Mouse (Mus musculus): ENCODE measurements around the gene Gm10964. TPM values are rescaled to one million over a fixed set of nuclear protein-coding genes. Genes with fewer than 3 reads are reported as not detected.
"Not testable (repeated sequence)": the region's sequence is repeated elsewhere in the genome, so short reads cannot be mapped to it uniquely, and the experiment has no call there.

Gene Gm10964
- total RNA-seq, 2 experiments from 2014 or later, result not detected

DNA sequence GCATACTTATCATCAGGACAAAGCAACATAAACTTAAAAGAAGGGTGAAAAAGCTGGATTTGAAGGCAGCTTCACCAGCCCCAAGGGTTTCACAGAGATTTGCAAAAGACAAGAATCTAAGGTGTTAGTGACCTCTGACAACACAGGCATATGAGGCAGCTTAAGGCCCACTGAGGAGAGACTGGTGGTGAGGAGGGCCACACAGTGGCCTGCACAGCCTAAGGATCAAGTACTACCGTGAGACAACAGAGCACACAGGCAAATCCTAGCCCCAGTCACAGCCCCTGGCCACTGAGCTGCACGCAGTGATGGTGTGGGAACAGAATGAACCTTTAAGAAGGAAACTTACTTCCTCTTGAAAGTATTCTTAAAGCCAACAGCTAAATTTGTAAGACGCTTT is 34.3 kb downstream of the Gm10964 start:
- intact Hi-C loops (cut with DNase I), result no loop called here
- DNase-seq, result no peak

DNA sequence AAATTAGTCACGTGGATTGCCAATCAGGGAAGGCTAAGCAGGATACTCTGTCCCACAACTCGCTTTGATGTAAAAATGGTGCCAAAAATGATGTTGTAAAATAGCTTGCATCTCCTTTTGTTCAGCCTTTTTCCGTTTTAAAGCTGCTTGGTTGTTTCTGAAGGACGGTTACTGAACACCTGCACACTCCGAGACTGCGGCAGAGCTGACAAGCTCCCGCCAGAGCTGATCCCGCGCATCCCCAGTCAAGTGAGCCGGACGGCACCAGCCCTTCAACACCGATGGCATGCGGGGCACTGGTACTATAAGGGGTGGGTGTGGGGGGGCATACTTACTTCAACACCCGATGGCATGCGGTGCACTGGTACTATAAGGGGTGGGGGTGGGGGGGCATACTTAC is 34.8 kb downstream of the Gm10964 start:
- no peak for DNase-seq
- intact Hi-C loops (cut with DNase I), result no loop called here

DNA sequence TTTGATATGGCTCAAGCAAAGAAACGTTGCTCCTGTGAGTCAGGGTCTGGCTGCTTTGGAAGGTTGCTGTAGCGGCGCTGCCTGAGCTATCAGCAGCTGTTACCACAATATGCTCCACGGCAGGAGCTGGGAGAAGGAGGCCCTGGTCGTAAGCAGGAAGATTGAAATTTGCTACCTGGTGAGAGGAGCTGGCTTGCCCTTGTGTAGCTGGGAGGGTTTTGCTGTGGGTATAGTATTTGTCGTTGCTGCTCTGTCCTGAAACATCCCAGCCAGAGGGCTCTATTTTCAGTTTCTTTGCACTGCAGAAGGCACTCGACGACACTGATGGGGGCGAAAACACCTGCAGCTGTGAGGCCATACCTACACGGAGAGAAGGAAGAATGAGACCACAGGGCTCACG is 38.8 kb downstream of the Gm10964 start:
- DNase-seq, result no peak
- intact Hi-C loops (cut with DNase I), result no loop called here

DNA sequence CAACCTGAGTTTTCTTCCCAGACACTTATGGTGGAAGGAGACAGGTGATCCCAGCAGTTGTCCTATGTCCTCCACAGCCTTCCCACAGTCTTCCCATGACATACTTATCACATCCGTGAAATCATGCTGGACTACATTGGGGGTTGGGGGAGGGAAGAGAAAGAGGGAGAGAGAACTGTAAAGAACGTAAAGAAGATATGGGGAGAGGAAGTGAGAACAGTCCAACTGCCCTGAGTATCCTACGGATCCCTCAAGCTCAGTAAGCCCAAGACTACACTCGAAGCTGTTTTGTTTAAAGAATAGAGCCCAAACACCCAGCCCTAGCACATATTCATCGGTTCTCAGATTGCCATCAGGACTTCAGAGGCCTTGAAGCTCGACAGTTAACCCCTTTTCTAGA is 39.5 kb downstream of the Gm10964 start:
- no peak for DNase-seq
- intact Hi-C loops (cut with DNase I), result no loop called here

DNA sequence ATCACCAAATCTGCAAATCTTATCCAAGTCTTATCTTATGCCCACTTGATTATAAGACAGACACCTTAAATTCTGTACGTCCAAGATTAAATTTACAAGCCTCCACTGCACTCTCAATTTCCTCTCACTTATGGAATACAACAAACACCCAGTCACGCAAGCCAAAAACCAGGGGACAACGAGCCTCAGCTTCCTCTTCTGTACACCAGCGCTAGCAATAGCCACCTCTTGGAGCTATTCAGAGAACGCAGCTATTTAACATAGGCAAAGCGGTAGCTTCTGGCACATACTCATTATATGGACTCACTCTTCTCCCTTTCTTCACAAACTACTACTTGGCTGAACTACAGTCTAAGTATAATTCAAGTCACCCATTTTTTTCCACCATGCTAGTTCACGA is 40.0 kb downstream of the Gm10964 start:
- DNase-seq, result no peak
- intact Hi-C loops (cut with DNase I), result no loop called here

DNA sequence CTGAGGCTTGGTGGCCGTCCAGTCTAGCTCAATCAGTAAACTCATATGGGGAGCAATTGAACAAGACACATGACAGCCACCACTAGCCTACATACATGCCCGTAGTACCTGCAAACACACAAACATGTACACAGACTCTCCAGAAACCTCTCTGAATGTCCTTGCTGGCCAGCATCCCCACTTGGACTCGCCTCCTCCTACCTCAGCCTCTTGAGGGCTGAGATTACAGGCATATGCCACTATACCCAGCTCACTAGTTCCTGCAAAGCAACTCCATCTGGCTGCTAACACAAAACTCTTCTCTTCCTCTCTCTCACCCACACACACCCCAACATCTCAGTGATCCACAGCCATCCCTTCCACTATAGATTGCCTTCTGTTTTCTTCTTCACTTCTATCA is 41.1 kb downstream of the Gm10964 start:
- intact Hi-C loops (cut with DNase I), result no loop called here
- DNase-seq, result no peak

DNA sequence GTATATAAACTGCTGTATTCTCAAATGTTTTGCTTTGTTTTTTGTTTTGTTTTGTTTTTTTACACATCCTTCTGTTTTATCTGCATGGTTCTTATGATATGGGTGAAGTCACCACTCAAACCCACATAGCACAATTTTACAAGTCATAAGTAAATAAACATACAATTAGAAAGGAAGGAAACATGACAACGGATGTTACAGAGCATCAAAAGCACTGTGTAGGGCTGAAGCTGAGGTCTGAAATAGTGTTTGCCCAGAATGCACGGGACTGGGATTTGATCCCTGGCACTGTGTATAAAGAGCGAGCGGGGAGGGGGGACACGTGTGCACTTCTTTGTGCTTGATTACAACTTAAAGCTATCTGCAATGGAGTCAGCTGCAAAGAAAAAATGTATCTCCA is 41.6 kb downstream of the Gm10964 start:
- intact Hi-C loops (cut with DNase I), result no loop called here
- no peak for DNase-seq

DNA sequence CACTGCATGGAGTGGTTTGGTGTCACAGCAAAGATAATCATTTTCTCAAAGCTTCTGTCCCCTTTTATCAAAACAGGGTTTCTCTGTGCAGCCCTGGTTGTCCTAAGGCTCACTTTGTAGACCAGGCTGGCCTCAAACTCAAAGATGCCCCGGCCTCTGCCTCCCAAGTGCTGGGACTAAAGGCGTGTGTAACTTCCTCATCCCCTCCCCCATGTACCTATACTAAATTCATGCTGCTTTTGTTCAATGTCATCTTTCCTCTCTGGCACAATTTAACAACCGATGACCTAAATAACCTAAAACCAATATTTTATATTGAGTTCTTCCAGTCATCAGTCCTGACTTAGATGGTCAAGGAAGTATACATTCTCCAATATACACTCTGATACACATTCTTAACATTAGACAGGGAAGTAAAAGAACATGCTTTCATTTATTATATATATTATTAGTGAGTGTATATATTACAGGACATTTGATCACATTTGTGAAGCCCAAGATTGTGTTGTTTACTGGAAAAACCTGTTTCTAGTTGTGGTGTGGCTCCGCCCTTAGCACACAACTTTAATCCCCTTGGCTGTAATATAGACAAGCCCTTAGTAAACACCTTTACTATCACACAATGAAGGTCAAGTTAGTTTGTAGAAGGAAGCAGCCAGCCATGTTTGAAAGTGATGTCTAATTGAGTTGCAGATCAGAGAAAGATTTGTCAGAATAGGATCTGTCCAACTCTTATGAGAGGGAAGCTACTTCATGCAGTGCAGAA is 43.9 kb downstream of the Gm10964 start:
- intact Hi-C loops (cut with DNase I), result no loop called here

DNA sequence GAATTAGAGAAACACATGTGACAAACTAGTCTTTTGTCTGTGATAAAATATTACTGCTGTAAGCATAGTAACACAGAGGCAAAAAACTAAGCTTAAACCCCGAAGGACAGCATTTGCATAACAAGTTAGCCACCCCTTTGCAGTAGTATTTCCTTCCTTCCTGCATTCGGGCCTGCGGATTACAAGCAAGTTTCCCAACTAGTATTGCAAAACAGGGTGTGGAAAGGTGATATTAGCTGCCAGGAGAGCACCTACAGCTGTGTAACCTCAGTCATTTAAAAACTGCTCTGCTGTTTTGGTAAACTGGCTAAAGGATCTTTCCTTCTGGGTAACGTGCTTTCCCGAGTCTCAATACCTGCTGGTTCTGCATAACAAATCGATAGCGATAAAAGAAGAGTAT is 48.1 kb downstream of the Gm10964 start:
- no peak for DNase-seq
- intact Hi-C loops (cut with DNase I), result no loop called here

More for the DNA sequence above, 43.9 kb downstream of the Gm10964 start:
- no peak for DNase-seq

DNA sequence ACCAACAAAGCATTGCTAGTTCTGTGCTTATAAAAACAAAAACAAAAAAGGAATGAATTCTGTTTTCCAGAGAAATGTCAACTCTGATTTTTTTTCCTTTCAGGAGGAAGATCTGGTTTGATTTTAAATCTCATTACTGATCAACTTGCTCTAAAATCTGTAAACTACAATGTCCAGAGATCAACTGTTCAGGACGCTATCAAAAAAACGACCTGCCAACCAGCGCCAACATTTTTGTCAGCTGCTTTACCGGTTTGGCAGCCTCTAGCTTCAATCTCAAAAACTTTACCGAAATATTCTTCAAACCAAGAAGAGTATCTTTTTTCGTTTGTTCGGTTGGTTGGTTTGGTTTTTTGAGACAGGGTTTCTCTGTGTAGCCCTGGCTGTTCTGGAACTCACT is 49.9 kb downstream of the Gm10964 start:
- DNase-seq, result no peak
- intact Hi-C loops (cut with DNase I), result no loop called here

DNA sequence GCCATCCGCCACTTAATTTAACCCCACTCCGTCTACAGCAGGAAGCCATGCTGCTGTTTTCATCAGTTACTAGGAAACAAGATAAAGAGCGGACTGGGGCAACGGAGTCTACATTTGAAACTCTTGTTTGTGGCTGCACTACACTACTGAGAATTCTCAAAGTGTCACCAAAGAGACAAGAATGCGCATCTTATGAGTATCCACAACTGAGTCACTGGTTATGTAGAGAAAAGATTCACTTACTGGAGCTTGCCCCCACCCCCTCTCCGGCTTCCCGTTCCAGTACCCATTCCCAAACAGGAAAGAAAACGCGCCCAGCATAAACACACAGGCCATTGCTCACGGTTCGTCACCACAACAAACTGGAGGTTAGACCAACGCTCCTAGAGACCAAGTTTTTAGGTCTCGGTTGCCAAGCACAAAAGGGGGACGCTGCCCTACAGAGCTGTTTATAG is 50.8 kb downstream of the Gm10964 start:
- DNase-seq, result no peak
- intact Hi-C loops (cut with DNase I), result no loop called here

DNA sequence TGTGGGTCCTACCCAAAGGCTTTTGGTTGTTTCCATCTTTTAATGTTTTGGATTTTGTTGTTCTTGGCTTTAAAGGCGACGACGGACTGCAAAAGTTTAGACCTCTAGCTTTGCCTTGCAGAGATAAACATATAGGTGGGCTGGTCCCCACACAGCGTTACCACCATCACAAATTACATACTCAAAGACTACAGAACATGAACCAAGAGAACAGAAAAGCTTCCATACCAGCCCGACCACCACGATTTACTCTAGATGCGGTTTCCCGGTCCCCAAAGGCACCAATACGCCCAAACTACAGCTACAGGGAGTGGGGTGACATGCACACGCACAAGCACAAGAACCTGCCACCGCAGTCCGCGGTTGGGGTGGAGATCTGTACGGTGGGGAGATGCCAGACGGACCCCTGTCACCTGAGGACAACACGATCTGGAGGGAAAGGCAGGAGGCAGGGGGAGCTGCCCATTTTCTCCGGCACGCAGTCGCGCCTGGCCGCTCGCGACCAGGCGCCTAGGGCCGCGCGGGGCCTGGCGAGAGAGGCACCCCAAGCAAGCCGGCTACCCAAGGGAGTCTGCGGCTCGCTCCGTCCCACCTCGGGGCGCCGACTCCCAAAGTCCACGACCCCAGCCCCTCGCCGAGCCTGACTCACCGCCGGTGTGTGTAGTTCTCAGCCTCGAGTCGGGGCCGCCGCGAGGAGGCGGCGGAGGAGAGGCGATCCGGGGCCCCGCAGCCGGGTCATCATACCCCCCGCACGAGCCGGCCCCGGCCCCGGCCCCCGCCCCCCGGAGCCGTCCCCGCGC is 51.4 kb downstream of the Gm10964 start:
- intact Hi-C loops (cut with DNase I), result loop anchor here (1.0 kb wide), 1 partner anchor 19 kb away; the partner anchor contains the start of genes Ap4b1, Dclre1b and Gm43064
- DNase-seq, result peak in 1 of 2 experiments; percentile 41

DNA sequence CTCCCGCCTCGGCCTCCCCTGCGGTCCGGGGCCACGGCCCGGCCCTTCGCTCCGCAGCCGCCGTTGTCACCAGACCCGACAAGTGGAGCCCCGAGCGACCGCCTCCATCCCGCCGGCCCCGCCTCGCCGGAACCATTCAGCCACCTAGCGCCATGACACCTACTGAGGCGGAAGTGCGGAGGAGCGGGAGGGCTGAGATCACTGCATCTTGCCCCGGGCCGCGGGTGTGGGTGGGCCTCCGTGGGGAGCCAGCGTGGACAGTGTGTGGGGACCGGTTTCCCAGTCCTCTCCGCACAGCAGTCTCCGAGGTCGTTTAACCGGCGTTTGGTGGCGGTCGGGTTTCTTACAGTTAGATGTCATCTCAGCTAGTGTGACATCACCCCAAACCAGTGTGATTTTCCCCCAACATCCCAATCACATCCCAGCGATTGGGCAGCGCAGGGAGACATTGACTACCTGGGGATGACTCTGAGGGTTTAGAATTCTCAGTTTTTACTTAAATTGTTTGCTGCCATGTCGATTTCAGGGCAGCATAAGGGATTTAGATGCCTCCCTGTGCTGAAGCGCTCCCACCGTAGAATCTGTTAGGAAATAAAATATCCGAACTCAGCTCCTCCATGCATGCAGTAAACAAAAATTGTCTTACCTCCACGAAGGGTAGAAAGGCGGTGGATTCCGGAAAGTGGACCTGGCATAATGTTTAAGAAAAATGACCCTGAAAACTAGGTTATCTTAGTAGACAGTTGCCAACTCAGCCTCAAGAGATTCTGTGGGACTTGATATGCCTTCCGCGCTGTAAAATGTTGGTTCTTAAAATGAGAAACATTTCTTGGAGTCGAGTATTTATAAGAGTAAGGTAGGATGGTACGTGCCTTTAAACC is 52.3 kb downstream of the Gm10964 start, which contains the start of gene Hipk1:
Hipk1 (minus strand) TSS at position 334 of the 881 bp plus-strand sequence.
- intact Hi-C loops (cut with DNase I), result loop anchor here (1.0 kb wide), 1 partner anchor 18 kb away; the partner anchor contains the start of genes Ap4b1, Dclre1b and Gm43064
- DNase-seq, result peak; percentile 89 to 92

DNA sequence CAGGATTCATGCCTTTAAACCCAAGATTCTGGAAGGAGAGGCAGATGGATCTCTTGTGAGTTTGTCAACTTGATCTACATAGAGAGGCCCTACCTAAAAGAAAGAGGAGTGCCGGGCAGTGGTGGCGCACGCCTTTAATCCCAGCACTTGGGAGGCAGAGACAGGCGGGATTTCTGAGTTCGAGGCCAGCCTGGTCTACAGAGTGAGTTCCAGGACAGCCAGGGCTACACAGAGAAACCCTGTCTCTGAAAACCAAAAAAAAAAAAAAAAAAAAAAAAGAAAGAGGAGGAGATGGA is 52.9 kb downstream of the Gm10964 start:
- intact Hi-C loops (cut with DNase I), result not testable (repeated sequence)

DNA sequence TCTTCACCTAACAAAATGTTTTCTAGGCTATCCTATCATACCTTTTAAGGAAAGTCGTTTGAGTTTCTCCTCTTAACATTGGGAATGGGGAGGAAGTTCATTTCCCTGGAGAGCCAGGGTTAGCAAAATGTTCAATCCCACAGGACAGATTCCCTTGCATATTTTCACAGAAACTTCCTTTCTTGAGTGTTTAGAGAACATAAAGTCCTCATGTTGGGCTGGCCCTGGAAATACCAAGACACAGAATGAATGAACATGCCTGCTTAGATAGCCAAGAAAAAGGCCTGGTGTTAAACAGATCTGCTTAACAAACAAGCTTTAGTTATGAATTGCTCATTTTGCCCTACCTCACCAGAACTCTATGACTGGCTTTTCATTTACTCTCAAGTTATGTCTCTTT is 53.4 kb downstream of the Gm10964 start:
- no peak for DNase-seq
- intact Hi-C loops (cut with DNase I), result no loop called here

More for the DNA sequence above, 52.9 kb downstream of the Gm10964 start:
- not testable (repeated sequence) for DNase-seq

Other genes with a start within 250 kb of the Gm10964 start
- not detected for gene Syt6, start 164.1 kb upstream of the Gm10964 start, total RNA-seq (2021)
- gene Atg4a-ps, start 93.3 kb upstream of the Gm10964 start, total RNA-seq (2021), result 1 to 10 TPM in 1 of 2 experiments, under 1 TPM in 1; 0.37 to 1.4 TPM
- gene Olfml3, start 1.4 kb upstream of the Gm10964 start, total RNA-seq (2021), result 1 to 10 TPM; 4.4 to 5.8 TPM
- 10 to 100 TPM; 53.8 to 61.3 TPM for gene Hipk1, start 52.2 kb downstream of the Gm10964 start, total RNA-seq (2021)
- gene Dclre1b, start 70.1 kb downstream of the Gm10964 start, total RNA-seq (2021), result 1 to 10 TPM; 2.5 to 5.1 TPM
- gene Ap4b1, start 70.2 kb downstream of the Gm10964 start, total RNA-seq (2021), result 10 to 100 TPM in 1 of 2 experiments, 1 to 10 TPM in 1; 7.4 to 10.8 TPM
- gene Gm43064, start 70.2 kb downstream of the Gm10964 start, total RNA-seq (2021), result under 1 TPM in 1 of 2 experiments, not detected in 1; 0.49 TPM
- under 1 TPM in 1 of 2 experiments, not detected in 1; 0.44 TPM for gene Bcl2l15, start 93.2 kb downstream of the Gm10964 start, total RNA-seq (2021)
- gene Ptpn22, start 120.4 kb downstream of the Gm10964 start, total RNA-seq (2021), result under 1 TPM; 0.52 to 0.59 TPM
- 1 to 10 TPM; 5.2 to 6.2 TPM for gene Rsbn1, start 174.8 kb downstream of the Gm10964 start, total RNA-seq (2021)
- 1 to 10 TPM; 3.6 to 3.8 TPM for gene Phtf1, start 228.7 kb downstream of the Gm10964 start, total RNA-seq (2021)